Mouse (Mus musculus) B cell, adult 2 months (primary cell): Measurements from ENCODE around the gene Prss43.
"Not testable (repeated sequence)": the region's sequence is repeated elsewhere in the genome, so short reads cannot be mapped to it uniquely, and the experiment has no call there.

ENCODE experiments used
- DNase-seq, 2 experiments: peaks; one replicate each; pipeline ENCODE4 v3.0.0; 2022

Gene Prss43

GRCm38 (mm10) chr9:110826390-110826789 lies at the start of gene Prss43:
TSS of gene Prss43 (plus strand) at chr9:110826690.
- no peak for DNase-seq

GRCm38 (mm10) chr9:110778100-110778499 lies 48.4 kb upstream of the Prss43 start:
- DNase-seq = no peak

- DNase-seq = no peak
These were observed 47.9 kb upstream of the Prss43 start for GRCm38 (mm10) chr9:110778559-110778958.

GRCm38 (mm10) chr9:110779242-110779913 lies 47.1 kb upstream of the Prss43 start:
- DNase-seq = no peak

GRCm38 (mm10) chr9:110781256-110781721 lies 45.2 kb upstream of the Prss43 start:
- peak; percentile 94 to 95 for DNase-seq

GRCm38 (mm10) chr9:110781731-110782130 lies 44.8 kb upstream of the Prss43 start:
- DNase-seq = no peak

- DNase-seq = no peak
These were observed 42.9 kb upstream of the Prss43 start for GRCm38 (mm10) chr9:110783611-110784010.

- DNase-seq = no peak
These were observed 38.3 kb upstream of the Prss43 start for GRCm38 (mm10) chr9:110788169-110788568.

GRCm38 (mm10) chr9:110790462-110790861 lies 36.0 kb upstream of the Prss43 start:
- no peak for DNase-seq

- no peak for DNase-seq
These were observed 29.5 kb upstream of the Prss43 start for GRCm38 (mm10) chr9:110797013-110797412.

- no peak for DNase-seq
These were observed 28.6 kb upstream of the Prss43 start, which contains the start of gene Prss42 for GRCm38 (mm10) chr9:110797866-110798265. TSS of gene Prss42 (plus strand) at chr9:110798166.

GRCm38 (mm10) chr9:110800834-110801479 lies 25.5 kb upstream of the Prss43 start:
- no peak for DNase-seq

GRCm38 (mm10) chr9:110803294-110803693 lies 23.2 kb upstream of the Prss43 start:
- peak in 1 of 2 experiments; percentile 5 for DNase-seq

GRCm38 (mm10) chr9:110810051-110810450 lies 16.4 kb upstream of the Prss43 start:
- DNase-seq = no peak

GRCm38 (mm10) chr9:110813789-110814188 lies 12.7 kb upstream of the Prss43 start, which contains the start of gene Prss44:
TSS of gene Prss44 (plus strand) at chr9:110813994.
- DNase-seq = no peak

- DNase-seq = not testable (repeated sequence)
These were observed 5.9 kb upstream of the Prss43 start for GRCm38 (mm10) chr9:110820546-110820945.

GRCm38 (mm10) chr9:110821436-110821835 lies 5.1 kb upstream of the Prss43 start:
- DNase-seq = no peak

- no peak for DNase-seq
These were observed 1.1 kb upstream of the Prss43 start for GRCm38 (mm10) chr9:110825426-110825825.

- DNase-seq = peak; percentile 5 to 10
These were observed 658 bp upstream of the Prss43 start for GRCm38 (mm10) chr9:110825832-110826231.

- no peak for DNase-seq
These were observed 6.5 kb downstream of the Prss43 start for GRCm38 (mm10) chr9:110833021-110833420.

GRCm38 (mm10) chr9:110834411-110834810 lies 7.9 kb downstream of the Prss43 start, which contains the start of gene Prss45:
TSS of gene Prss45 (plus strand) at chr9:110834588.
- no peak for DNase-seq

GRCm38 (mm10) chr9:110834961-110835360 lies 8.5 kb downstream of the Prss43 start:
- no peak for DNase-seq

- no peak for DNase-seq
These were observed 9.6 kb downstream of the Prss43 start for GRCm38 (mm10) chr9:110836112-110836511.

- no peak for DNase-seq
These were observed 14.4 kb downstream of the Prss43 start for GRCm38 (mm10) chr9:110840905-110841304.
